Mouse (Mus musculus) heart, embryonic 13.5 days (tissue): ENCODE data around the gene Fgd6. TPM values are rescaled to one million over a fixed set of nuclear protein-coding genes. Genes with fewer than 3 reads are reported as not detected.

Source experiments
- ATAC-seq: fragments of 200-750 bp; cut with Nextera tagmentation; 2 replicates; pipeline ENCODE4 v1.8.0; 2017; ENCODE audit warnings: moderate TSS enrichment; ENCODE audit not compliant: insufficient number of reproducible peaks, low FRiP score, low TSS enrichment; ENCODE audit errors: extremely low read depth
- H3K27ac ChIP-seq: fragments of 300-500 bp; sonication (generic); replicated peaks from 2 replicates; pipeline ENCODE4 v1.5.1; 2015; ENCODE audit warnings: moderate library complexity, mild to moderate bottlenecking, inconsistent platforms
- H3K27me3 ChIP-seq: fragments of 300-500 bp; sonication (generic); replicated peaks from 2 replicates; pipeline ENCODE4 v1.6.1; 2015; ENCODE audit warnings: mild to moderate bottlenecking, inconsistent platforms
- H3K36me3 ChIP-seq: fragments of 300-500 bp; sonication (generic); 2 replicates; pipeline ENCODE4 v1.6.1; 2015; ENCODE audit warnings: mild to moderate bottlenecking, inconsistent platforms
- H3K4me1 ChIP-seq: fragments of 300-500 bp; sonication (generic); 2 replicates; pipeline ENCODE4 v1.6.1; 2015; ENCODE audit warnings: inconsistent platforms
- H3K4me2 ChIP-seq: fragments of 300-500 bp; sonication (generic); 2 replicates; pipeline ENCODE4 v1.6.1; 2015; ENCODE audit warnings: inconsistent platforms, mild to moderate bottlenecking, moderate library complexity
- H3K4me3 ChIP-seq: fragments of 300-500 bp; sonication (generic); 2 replicates; pipeline ENCODE4 v1.5.1; 2015; ENCODE audit warnings: moderate library complexity, mild to moderate bottlenecking, inconsistent platforms
- H3K9ac ChIP-seq: fragments of 300-500 bp; sonication (generic); 2 replicates; pipeline ENCODE4 v1.6.1; 2015; ENCODE audit warnings: inconsistent platforms, mild to moderate bottlenecking, moderate library complexity
- H3K9me3 ChIP-seq: fragments of 300-500 bp; sonication (generic); 2 replicates; pipeline ENCODE4 v1.6.1; 2016; ENCODE audit warnings: inconsistent platforms
- WGBS: fragments of 180-500 bp; shearing (Covaris S2); methylation state at CpG from one replicate; pipeline ENCODE4 v1.1.7; 2015; ENCODE audit warnings: mixed read lengths; 5-methylcytosine and 5-hydroxymethylcytosine counted together
- polyA plus RNA-seq: library from polyadenylated mRNA; unstranded; fragments of >200 nt; fragmentation: Nextera tagmentation; extraction: Ambion mirVana; gene quantifications from 2 replicates; pipeline ENCODE4 v1.2.1, GENCODE M21; 2015

Gene Fgd6
- polyA plus RNA-seq, 1 experiment from 2014 or later = 2.1 TPM

- ATAC-seq = no peak
- Histone ChIP-seq H3K4me3 (no peak overlapping the region), H3K4me2 (no peak overlapping the region), H3K27ac (no peak overlapping the region), H3K27me3 (no peaks in the 10 kb centered on the region), H3K36me3 (peaks cover 83% of the 10 kb centered on the region), H3K4me1 (no peaks in the 10 kb centered on the region), H3K9me3 (no peaks in the 10 kb centered on the region), H3K9ac (no peak overlapping the region)
- 71% methylated on average over 5 of the region's 5 CpGs for WGBS
Measured at GRCm38 (mm10) chr10:94164104-94164845, 128.5 kb downstream of the Fgd6 start.

- H3K9me3 ChIP-seq = peaks cover 7% of the 10 kb centered on the region; the same call in 1 of the 2 replicates
- H3K4me3 ChIP-seq = no peak overlapping the region
- no peak overlapping the region for H3K4me2 ChIP-seq
- H3K27ac ChIP-seq = no peak overlapping the region
- 80% methylated on average over 16 of the region's 16 CpGs for WGBS
- H3K27me3 ChIP-seq = no peaks in the 10 kb centered on the region
- H3K36me3 ChIP-seq = peaks cover 84% of the 10 kb centered on the region
- ATAC-seq = no peak
- no peaks in the 10 kb centered on the region for H3K4me1 ChIP-seq
- H3K9ac ChIP-seq = no peak overlapping the region
Measured at GRCm38 (mm10) chr10:94165426-94165825, 129.6 kb downstream of the Fgd6 start.

GRCm38 (mm10) chr10:94167051-94167750 is 131.4 kb downstream of the Fgd6 start:
- WGBS = 88% methylated on average over 11 of the region's 11 CpGs
- Histone ChIP-seq H3K36me3 (peaks cover 88% of the 10 kb centered on the region), H3K9me3 (peaks cover 7% of the 10 kb centered on the region; the same call in 1 of the 2 replicates), H3K4me3 (no peak overlapping the region), H3K4me2 (no peak overlapping the region), H3K27ac (no peak overlapping the region), H3K4me1 (peaks cover 11% of the 10 kb centered on the region), H3K27me3 (no peaks in the 10 kb centered on the region), H3K9ac (no peak overlapping the region)
- no peak for ATAC-seq

GRCm38 (mm10) chr10:94171440-94172130 is 135.8 kb downstream of the Fgd6 start:
- Histone ChIP-seq H3K4me1 (peaks cover 11% of the 10 kb centered on the region), H3K4me2 (peak overlapping the region; percentile 22), H3K36me3 (peaks cover 94% of the 10 kb centered on the region), H3K9me3 (peaks cover 7% of the 10 kb centered on the region; the same call in 1 of the 2 replicates), H3K27ac (peak overlapping the region; percentile 70), H3K4me3 (no peak overlapping the region), H3K27me3 (no peaks in the 10 kb centered on the region), H3K9ac (no peak overlapping the region)
- ATAC-seq = no peak
- 43% methylated on average over 12 of the region's 12 CpGs for WGBS

- Histone ChIP-seq H3K4me1 (peaks cover 11% of the 10 kb centered on the region), H3K4me3 (no peak overlapping the region), H3K27ac (peak overlapping the region; percentile 70; the same call in 1 of the 2 replicates), H3K4me2 (peak overlapping the region; percentile 22), H3K9me3 (peaks cover 7% of the 10 kb centered on the region; the same call in 1 of the 2 replicates), H3K36me3 (peaks cover 92% of the 10 kb centered on the region), H3K27me3 (no peaks in the 10 kb centered on the region), H3K9ac (no peak overlapping the region)
- 68% methylated on average over 11 of the region's 11 CpGs for WGBS
- ATAC-seq = no peak
Measured at GRCm38 (mm10) chr10:94172137-94172536, 136.3 kb downstream of the Fgd6 start.

- Histone ChIP-seq H3K9me3 (peaks cover 7% of the 10 kb centered on the region; the same call in 1 of the 2 replicates), H3K4me1 (peaks cover 11% of the 10 kb centered on the region), H3K36me3 (peaks cover 92% of the 10 kb centered on the region), H3K4me3 (no peak overlapping the region), H3K4me2 (no peak overlapping the region), H3K9ac (no peak overlapping the region), H3K27me3 (no peaks in the 10 kb centered on the region), H3K27ac (no peak overlapping the region)
- no peak for ATAC-seq
- 73% methylated on average over 6 of the region's 6 CpGs for WGBS
Measured at GRCm38 (mm10) chr10:94172706-94173105, 136.9 kb downstream of the Fgd6 start.

- ATAC-seq = no peak
- Histone ChIP-seq H3K27me3 (no peaks in the 10 kb centered on the region), H3K9me3 (peaks cover 6% of the 10 kb centered on the region; the same call in 1 of the 2 replicates), H3K9ac (no peak overlapping the region), H3K4me2 (no peak overlapping the region), H3K4me3 (no peak overlapping the region), H3K4me1 (peaks cover 11% of the 10 kb centered on the region), H3K27ac (no peak overlapping the region), H3K36me3 (peaks cover 82% of the 10 kb centered on the region)
- WGBS = 81% methylated on average over 7 of the region's 7 CpGs
Measured at GRCm38 (mm10) chr10:94174652-94175051, 138.9 kb downstream of the Fgd6 start.

- no peaks in the 10 kb centered on the region for H3K4me1 ChIP-seq
- H3K36me3 ChIP-seq = peaks cover 64% of the 10 kb centered on the region
- no peaks in the 10 kb centered on the region for H3K27me3 ChIP-seq
- H3K9me3 ChIP-seq = no peaks in the 10 kb centered on the region
- WGBS = 32% methylated on average over 4 of the region's 4 CpGs
- no peak for ATAC-seq
- no peak overlapping the region for H3K4me3 ChIP-seq
- H3K27ac ChIP-seq = no peak overlapping the region
- H3K9ac ChIP-seq = no peak overlapping the region
- H3K4me2 ChIP-seq = no peak overlapping the region
Measured at GRCm38 (mm10) chr10:94183199-94183598, 147.4 kb downstream of the Fgd6 start.

Other genes starting within 250 kb of the Fgd6 start
- gene Usp44, start 204.4 kb upstream of the Fgd6 start, polyA plus RNA-seq = 0.29 and 0.31 TPM in 2 replicates
- 141 and 148 TPM in 2 replicates for gene Metap2, start 138.9 kb upstream of the Fgd6 start, polyA plus RNA-seq
- 21.2 and 23.2 TPM in 2 replicates for gene Vezt, start 184 bp upstream of the Fgd6 start, polyA plus RNA-seq
- 5.7 and 6.0 TPM in 2 replicates for gene Nr2c1, start 112.0 kb downstream of the Fgd6 start, polyA plus RNA-seq
- gene Ndufa12, start 162.7 kb downstream of the Fgd6 start, polyA plus RNA-seq = 496 and 581 TPM in 2 replicates